Mouse (Mus musculus): ENCODE results near the gene Smg1.
A peak's percentile ranks its signal among the peaks of the same experiment; 100 is the strongest.

Smg1 gene

GRCm38 (mm10) chr7:118243453-118244385, at the start of gene Smg1:
Gene Smg1, minus strand, starts transcription at chr7:118243670.
- DNase-seq (ENCODE audit: low read depth, low spot score), result peak; percentile 99

- DNase-seq (ENCODE audit: low read depth, low spot score), result no peak
Measured at GRCm38 (mm10) chr7:118283186-118283585, 39.7 kb upstream of the Smg1 start.

- DNase-seq (ENCODE audit: low read depth, low spot score), result no peak
Measured at GRCm38 (mm10) chr7:118282543-118282942, 39.1 kb upstream of the Smg1 start.

- DNase-seq (ENCODE audit: low read depth, low spot score), result peak; percentile 76
Measured at GRCm38 (mm10) chr7:118279521-118279920, 36.1 kb upstream of the Smg1 start.

GRCm38 (mm10) chr7:118277335-118277910, 34.0 kb upstream of the Smg1 start:
- DNase-seq (ENCODE audit: low read depth, low spot score), result peak; percentile 92

GRCm38 (mm10) chr7:118276684-118277334, 33.3 kb upstream of the Smg1 start:
- DNase-seq (ENCODE audit: low read depth, low spot score), result peak; percentile 58

- peak; percentile 69 for DNase-seq (ENCODE audit: low read depth, low spot score)
Measured at GRCm38 (mm10) chr7:118275265-118275664, 31.8 kb upstream of the Smg1 start.

- no peak for DNase-seq (ENCODE audit: low read depth, low spot score)
Measured at GRCm38 (mm10) chr7:118274851-118275250, 31.4 kb upstream of the Smg1 start.

GRCm38 (mm10) chr7:118274169-118274568, 30.7 kb upstream of the Smg1 start:
- DNase-seq (ENCODE audit: low read depth, low spot score), result no peak

GRCm38 (mm10) chr7:118266099-118266498, 22.6 kb upstream of the Smg1 start:
- DNase-seq (ENCODE audit: low read depth, low spot score), result no peak

- no peak for DNase-seq (ENCODE audit: low read depth, low spot score)
Measured at GRCm38 (mm10) chr7:118263606-118264005, 20.1 kb upstream of the Smg1 start.

GRCm38 (mm10) chr7:118262409-118262808, 18.9 kb upstream of the Smg1 start:
- DNase-seq (ENCODE audit: low read depth, low spot score), result peak; percentile 77

- peak; percentile 48 for DNase-seq (ENCODE audit: low read depth, low spot score)
Measured at GRCm38 (mm10) chr7:118259676-118260305, 16.3 kb upstream of the Smg1 start.

GRCm38 (mm10) chr7:118258451-118258850, 15.0 kb upstream of the Smg1 start:
- no peak for DNase-seq (ENCODE audit: low read depth, low spot score)

- no peak for DNase-seq (ENCODE audit: low read depth, low spot score)
Measured at GRCm38 (mm10) chr7:118256740-118257139, 13.3 kb upstream of the Smg1 start.

- no peak for DNase-seq (ENCODE audit: low read depth, low spot score)
Measured at GRCm38 (mm10) chr7:118254460-118254859, 11.0 kb upstream of the Smg1 start.

GRCm38 (mm10) chr7:118254015-118254414, 10.5 kb upstream of the Smg1 start:
- peak; percentile 39 for DNase-seq (ENCODE audit: low read depth, low spot score)

- DNase-seq (ENCODE audit: low read depth, low spot score), result no peak
Measured at GRCm38 (mm10) chr7:118252979-118253378, 9.5 kb upstream of the Smg1 start.

- no peak for DNase-seq (ENCODE audit: low read depth, low spot score)
Measured at GRCm38 (mm10) chr7:118252349-118252748, 8.9 kb upstream of the Smg1 start.

GRCm38 (mm10) chr7:118251392-118252170, 8.1 kb upstream of the Smg1 start:
- no peak for DNase-seq (ENCODE audit: low read depth, low spot score)
